Mouse (Mus musculus): ENCODE results near the gene Gm8127.
"Not testable (repeated sequence)": the region's sequence is repeated elsewhere in the genome, so short reads cannot be mapped to it uniquely, and the experiment has no call there.

Gene Gm8127

DNA sequence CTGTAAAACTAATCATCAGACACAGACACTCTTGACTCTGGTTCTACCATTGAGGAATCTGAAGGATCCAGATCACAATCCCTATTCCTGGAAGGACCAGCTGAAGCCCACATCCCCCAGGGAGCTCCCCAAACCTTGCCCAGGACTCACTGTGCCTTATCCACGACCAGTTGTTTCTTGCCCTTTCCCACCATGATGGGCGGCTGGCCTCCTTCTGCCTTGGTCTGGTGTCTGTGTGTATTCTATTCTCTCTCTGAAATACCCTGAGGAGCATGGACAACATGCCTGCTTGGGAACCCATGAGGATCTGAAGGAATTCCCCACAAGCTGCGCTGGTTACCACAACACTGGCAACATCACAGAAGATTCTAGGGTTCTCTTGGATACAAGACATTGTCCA lies at the start of gene Gm8127:
TSS of gene Gm8127 (minus strand) at position 330 of the 400 bp plus-strand sequence.
- DNase-seq (ENCODE audit: extremely low read depth, insufficient read length, low spot score), result not testable (repeated sequence)

DNA sequence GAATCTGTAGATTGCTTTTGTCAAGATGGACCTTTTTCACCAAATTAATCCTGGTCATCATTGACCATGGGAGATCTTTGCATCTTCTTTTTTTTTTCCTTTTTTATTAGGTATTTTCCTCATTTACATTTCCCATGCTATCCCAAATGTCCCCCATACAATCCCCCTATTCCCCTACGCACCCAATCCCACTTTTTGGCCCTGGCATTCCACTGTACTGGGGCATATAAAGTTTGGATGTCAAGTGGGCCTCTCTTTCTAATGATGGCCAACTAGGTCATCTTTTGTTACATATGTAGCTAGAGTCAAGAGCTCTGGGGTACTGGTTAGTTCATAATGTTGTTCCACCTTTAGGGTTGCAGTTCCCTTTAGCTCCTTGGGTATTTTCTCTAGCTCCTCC lies 44.0 kb upstream of the Gm8127 start:
- DNase-seq (ENCODE audit: extremely low read depth, insufficient read length, low spot score), result not testable (repeated sequence)

DNA sequence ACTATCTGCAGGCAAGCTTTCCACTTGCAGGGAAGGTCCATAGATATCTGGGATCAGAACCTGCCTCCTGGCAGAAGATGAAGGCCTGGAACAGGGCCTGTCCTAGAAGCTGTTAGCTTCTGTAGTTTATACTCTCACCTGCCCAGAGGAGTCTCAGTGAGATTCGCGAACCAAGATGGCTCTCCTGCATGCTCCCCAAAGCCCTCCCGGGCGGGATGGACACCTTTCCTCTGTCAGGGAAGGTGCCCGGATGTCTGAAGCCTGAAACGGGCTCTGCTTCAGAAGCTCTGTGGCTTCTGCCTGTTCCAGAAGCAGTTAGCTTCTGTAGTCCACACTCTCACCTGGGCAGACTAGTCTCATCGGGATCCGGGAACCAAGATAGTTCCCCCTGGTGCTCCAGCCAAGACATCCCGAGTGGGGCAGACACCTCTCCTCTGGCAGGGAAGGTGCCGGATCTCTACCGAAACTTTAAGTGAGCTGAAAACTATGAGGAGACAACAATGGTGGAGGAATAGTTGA lies 37.8 kb upstream of the Gm8127 start:
- not testable (repeated sequence) for DNase-seq (ENCODE audit: extremely low read depth, insufficient read length, low spot score)

DNA sequence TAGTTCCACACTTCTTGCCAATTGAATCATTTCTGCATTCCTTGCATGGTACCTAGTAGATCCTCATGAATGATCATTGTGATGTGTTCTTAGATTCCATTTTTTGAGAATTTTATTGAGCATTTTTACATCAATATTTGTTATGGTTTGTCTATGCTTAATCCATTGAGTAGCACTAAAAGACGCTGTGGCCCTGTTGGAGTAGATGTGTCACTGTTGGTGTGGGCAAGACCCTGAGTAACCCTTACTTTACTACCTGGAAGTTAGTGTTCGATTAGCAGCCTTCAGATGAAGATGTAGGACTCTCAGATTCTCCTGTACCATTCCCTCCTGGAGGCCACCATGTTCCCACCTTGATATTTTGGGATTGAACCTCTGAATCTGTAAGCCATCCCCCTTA lies 35.0 kb upstream of the Gm8127 start:
- DNase-seq (ENCODE audit: extremely low read depth, insufficient read length, low spot score), result not testable (repeated sequence)

DNA sequence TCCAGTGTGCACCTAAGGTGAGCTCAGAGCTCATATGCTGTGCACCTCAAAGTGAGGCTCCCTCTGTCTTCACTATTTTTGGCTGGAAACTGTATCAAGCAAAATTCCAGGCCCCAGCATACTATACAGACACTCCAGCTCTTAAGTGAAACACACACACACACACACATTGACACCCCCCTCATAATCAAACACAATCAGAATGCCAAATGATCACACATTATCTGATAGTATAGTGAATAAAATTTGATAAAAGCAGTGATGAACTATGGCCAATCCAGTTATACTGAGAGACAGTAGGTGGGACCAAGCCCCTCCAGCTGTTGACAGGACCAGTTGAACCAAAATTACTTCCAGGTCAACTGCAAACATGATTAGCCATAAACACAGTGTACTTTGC lies 25.9 kb upstream of the Gm8127 start:
- DNase-seq (ENCODE audit: extremely low read depth, insufficient read length, low spot score), result not testable (repeated sequence)

DNA sequence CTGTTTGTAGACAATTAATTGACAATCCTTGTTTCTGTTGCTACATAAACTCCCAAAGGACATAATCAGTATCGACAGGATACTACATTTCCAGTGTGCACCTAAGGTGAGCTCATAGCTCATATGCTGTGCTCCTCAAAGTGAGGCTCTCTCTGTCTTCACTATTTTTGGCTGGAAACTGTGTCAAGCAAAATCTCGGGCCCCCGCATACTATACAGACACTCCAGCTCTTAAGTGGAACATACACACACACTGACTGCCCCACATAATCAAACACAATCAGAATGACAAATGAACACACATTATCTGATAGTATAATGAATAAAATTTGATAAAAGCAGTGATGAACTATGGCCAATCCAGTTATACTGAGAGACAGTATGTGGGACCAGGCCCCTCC lies 15.0 kb downstream of the Gm8127 start:
- not testable (repeated sequence) for DNase-seq (ENCODE audit: extremely low read depth, insufficient read length, low spot score)

DNA sequence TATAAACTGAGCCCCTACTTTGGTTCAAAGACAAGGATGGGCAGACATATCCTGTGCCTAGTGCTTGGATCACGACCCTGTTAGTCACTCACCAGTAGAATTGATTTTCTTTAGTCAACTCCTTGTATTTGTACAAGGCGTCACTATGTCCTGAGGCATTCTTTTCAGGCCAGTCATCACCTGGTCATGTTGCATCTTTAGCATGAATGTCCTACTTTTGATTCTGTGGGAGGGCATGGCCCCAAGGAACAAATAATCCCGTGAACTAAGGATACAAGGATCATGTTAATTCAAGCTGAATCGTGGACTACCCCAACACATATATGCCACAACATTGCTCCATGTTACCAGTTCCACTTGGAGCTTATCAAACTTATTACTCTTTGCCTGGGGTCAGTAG lies 15.5 kb downstream of the Gm8127 start:
- DNase-seq (ENCODE audit: extremely low read depth, insufficient read length, low spot score), result not testable (repeated sequence)

DNA sequence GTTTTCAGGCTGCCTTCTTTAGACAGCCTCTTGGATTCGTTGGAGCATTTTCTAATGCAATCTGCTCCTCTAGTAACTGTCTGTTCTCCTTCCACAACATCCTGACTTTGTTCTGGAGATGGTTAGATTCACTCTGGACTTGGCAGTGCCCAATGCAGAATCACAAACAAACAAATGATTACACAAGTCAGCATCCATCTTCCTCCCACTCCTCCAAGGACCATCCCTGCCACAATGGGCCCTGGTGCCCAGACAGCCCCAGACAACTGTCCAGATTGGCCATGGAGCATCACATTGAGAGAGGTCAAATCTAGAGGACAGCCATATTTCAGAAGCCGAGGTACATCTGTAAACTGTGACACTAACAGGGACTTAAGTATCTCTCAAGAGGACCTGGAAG lies 16.2 kb downstream of the Gm8127 start:
- DNase-seq (ENCODE audit: extremely low read depth, insufficient read length, low spot score), result not testable (repeated sequence)

DNA sequence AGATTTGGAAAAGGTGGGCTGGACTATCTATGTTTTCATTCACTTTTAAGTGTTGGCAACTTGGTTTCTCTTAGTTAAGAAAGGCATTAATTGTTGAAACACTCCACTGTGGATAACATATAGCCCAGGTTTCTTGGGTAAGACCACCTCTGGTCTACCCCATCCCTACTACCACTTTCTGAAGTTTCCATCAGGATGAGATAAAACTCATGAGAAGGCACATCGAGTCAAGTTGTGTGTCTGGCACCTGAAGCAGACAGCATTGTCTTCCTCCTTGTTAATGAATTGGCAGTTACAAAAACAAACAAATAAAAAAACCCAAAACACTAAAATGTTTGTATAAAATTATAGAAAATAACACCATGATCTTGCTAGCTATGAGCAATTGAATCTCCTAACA lies 17.9 kb downstream of the Gm8127 start:
- DNase-seq (ENCODE audit: extremely low read depth, insufficient read length, low spot score), result not testable (repeated sequence)

DNA sequence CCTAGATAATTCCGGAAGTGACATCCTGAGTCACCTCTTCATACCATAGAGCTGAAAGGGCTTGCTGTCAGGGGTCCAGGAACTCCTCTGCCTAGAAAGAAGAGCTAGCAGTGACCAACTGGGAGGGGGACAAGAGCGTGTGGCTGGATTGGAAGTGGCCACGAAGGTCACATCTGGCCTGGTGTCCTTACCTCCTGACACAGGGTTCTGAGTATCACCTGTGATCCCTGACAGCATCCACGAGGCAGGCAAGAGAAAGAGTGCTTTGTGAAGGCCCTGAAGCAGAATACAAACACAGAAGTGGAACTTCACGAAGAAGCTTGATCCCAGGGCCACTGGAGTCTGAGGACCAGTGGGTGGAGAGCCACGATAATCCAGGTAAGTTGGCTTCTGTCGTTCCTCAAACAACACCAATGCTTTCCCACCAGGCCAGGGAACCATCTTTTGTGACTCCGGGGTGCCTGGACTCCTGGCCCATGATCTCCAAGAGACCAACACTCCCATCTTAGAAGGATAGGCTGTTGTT lies 18.6 kb downstream of the Gm8127 start, which contains the start of gene Gm9732:
TSS of gene Gm9732 (plus strand) at position 51 of the 526 bp plus-strand sequence.
- peak; percentile 13 for DNase-seq (ENCODE audit: extremely low read depth, insufficient read length, low spot score)

DNA sequence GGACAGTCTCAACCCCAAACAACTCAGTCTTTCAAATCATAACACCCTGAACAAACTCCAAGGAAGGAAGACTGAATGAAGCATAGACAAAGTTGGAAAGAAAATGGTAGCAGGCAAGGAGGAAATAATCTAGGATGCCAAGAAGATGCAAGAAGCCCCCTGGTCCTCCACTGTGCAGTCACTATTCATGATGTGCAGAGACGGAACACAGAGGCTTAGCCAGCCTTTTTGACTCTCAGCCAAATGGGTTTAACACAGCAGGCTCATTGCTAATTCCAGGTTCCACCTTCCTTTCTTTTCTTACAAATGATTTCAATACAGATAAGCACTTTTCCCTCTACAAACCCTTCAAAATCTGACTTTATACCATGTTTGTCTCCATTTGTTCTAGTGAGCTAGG lies 20.5 kb downstream of the Gm8127 start:
- DNase-seq (ENCODE audit: extremely low read depth, insufficient read length, low spot score), result not testable (repeated sequence)

DNA sequence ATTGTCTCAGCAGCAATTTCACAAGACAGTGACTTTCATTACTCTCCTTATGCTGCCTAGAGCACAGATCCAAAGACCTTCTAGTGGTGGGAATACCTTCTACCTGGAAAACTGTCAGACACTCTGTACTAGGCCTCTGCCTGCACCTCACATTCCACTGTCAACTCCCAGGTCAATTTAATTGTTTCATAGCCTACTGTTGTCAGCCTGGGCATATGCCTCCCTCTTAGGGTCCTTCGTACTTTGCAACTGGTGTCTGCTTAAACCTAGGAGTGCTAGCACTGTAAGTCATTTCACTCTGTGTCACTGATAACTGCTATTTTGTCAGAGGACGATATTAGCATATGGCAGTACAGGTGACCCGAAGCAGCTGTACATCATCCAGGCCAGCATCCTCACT lies 24.4 kb downstream of the Gm8127 start:
- DNase-seq (ENCODE audit: extremely low read depth, insufficient read length, low spot score), result not testable (repeated sequence)

DNA sequence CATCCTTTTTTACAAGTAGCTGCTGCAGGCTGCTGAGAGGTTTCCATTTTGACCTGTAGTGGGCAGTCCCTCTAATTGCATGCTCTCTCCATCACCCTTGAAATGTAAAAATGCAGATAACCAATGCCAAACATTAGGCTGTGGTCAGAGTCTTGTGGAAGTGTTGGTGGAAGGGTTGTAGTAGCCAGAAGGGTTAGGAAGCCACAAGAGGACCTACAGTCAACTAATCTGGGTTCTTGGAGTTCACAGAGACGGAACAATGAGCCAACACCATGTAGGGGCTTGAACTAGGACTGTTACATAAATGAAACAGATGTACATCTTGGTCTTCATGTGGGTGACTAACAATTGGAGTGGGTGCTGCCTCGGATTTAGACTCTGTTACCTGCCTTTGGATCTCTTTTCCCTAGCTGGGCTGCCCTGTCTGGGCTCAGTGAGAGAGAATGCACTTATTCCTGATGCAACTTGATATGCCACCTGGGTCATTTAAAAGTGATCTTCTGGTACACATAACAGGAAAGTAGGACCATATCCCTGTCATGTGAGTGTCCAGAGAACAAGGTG lies 25.0 kb downstream of the Gm8127 start:
- not testable (repeated sequence) for DNase-seq (ENCODE audit: extremely low read depth, insufficient read length, low spot score)

DNA sequence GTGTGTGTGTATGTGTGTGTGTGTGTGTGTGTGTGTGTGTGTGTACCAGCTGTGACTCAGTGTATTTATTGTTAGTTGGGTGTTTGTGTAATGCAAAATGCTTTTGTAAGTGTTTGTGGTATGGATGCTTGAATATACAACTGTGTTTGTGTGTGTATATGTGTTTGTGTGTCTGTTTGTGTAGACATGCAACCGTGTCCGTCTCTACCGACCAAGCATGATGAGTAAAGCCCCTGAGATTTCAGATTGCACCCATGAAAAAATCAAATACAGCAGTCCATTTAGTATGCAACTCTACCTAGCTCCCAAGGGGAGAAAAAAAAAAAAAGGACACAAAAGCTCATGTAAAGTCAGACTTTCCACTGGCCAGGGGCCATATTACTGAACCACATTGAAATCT lies 30.2 kb downstream of the Gm8127 start:
- not testable (repeated sequence) for DNase-seq (ENCODE audit: extremely low read depth, insufficient read length, low spot score)

DNA sequence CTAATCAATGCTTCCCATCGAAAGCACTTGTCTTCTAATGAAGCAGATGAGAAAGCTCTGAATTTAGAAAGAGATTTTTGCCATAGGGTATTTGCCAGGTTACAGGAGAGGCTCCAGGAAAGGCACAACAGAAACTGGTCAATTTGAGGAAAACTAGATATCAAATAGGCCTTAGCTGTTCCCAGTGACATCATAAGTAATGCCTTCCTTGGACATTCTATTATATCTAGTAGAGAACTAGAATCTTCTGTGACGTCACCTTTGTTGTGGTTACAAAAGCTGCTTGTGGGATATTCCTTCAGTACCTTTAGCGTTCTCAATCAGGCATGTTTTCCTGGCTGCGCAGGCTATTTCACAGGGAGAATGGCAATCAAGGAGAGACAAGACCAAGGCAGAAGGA lies 35.3 kb downstream of the Gm8127 start, which contains the start of gene Gm8126:
TSS of gene Gm8126 (plus strand) at position 301 of the 400 bp plus-strand sequence.
- DNase-seq (ENCODE audit: extremely low read depth, insufficient read length, low spot score), result not testable (repeated sequence)

DNA sequence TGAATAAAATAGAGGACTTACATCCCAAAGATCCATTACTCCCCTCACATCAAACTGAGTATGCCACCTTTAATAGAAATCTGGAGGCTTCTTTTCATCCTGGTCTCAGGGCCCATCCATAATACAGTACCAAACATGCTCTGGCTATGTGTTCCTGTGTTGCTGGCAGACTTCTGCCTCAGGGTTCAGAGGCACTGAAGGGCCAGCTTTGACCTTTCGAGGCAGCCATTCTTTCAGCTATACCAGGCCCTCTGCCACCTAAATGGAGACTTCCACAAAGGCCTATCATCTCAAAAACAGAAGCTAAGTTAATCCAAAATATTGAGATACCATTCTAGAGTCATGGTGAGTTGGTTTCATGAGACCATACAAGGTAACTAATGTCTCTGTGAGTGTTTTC lies 37.1 kb downstream of the Gm8127 start:
- DNase-seq (ENCODE audit: extremely low read depth, insufficient read length, low spot score), result not testable (repeated sequence)

DNA sequence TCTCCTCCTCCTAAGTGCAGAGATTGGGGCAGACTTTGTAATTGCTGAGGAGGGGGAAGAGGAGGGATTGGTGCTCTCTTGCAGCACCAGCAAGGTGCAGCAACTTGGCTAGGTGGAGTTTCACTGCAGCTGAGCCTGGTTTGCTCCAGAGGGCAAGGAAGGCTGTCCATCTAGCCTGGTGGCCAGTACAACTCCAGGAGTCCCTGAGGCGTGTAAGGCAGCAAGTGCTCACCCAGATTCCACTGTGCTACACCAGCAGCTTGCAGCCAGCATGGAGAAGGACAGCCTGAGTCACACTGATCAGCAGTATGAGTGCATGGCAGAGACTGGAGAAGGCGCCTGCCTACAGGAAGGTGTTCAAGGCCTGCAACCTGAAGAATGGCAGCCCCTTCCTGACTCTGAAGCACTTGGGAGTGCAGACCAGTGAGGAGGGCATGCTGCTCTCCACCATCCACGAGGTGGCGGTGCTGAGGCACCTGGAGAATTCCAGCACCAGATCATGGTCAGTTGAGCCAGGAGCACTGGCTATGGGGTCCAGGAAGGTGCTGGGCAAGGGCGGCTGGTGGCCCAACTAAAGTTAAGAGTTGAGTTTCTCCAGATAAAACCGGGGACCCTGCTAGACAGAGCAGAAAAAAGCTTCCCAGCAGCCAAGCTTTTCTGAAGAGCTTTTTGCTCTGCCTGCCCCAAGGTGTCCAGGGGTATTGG lies 42.9 kb downstream of the Gm8127 start:
- not testable (repeated sequence) for DNase-seq (ENCODE audit: extremely low read depth, insufficient read length, low spot score)

DNA sequence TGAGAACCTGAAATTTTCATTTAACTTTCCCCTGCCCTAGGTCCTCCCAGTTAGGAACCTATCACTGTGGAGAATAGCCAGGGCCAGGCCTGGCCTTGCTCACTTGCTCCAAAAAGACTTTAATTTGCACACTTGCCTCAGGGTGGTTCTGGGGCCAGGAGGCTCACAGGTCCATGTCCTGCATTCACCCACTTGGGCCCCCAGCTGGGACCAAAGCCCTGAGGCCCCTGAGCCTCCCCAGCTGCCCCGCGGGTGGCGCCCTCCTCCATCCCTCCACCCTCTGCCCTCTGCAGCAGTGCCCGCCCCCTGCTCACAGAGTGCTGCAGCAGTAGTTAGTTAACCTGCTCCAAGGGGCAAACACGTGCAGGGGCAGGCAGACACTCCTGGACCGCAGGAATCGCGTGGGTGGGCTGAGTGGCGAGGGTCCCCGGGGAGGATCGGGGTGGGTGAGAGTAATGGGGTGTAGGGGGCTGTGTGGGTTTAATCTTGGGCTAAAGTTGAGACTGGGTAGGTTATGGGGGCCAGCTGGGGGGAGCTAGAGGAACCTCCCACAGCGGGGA lies 43.9 kb downstream of the Gm8127 start:
- DNase-seq (ENCODE audit: extremely low read depth, insufficient read length, low spot score), result not testable (repeated sequence)
